Mouse (Mus musculus) lung, postnatal 0 days (tissue): ENCODE data around the gene Spp2.

Experiments used
- CTCF ChIP-seq: IDR thresholded peaks from 2 replicates; pipeline ENCODE4 v1.5.1; 2016; ENCODE audit warnings: antibody characterized with exemption, mild to moderate bottlenecking
- EP300 ChIP-seq: IDR thresholded peaks from 2 replicates; pipeline ENCODE4 v1.6.1; 2016; ENCODE audit warnings: antibody characterized with exemption, mild to moderate bottlenecking, control low read depth

DNA sequence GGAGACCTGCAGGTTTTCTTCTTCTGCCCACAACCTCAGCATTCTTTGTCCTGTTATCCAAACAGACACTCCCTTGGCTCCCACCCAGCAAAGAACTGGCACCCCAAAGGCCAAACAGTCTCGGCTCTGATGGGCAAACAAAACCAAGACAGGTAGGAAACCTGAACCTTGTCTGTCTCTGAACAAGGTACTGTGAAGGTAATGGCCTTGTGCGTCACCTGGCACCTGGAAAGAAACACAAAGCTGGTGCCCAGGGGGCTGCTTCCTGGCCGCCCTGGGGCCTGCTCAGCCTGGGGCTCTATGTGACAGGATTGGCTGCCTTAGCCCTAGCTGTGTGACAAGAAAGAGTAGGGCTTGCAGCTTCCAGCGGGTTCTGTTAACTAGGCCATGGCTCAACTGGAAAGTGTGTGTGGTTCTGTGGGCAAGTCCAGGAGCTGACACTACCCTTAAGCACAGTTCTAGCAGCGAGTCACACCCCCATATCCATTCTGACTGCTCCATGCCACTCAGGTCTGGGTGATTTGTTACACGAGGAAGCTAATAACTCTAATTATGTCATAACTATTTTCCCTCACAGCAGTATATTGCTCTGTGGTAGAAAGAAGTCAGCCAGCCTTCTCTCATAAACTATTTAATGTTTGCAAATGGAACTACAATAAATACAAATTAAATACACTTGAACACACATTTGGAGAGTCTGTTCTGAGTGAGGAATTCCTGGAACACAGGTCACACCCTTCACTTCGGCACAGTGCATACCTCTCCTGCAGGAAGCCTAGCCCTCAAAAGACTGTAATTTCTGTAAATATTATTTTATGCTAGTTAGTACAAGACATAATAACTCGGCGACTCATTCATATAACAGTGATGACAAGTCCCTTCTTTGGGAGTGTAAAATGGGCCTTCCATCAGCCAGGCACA, 30.7 kb downstream of the Spp2 start:
- TF ChIP-seq CTCF: no peak
- TF ChIP-seq EP300: peak; percentile 98
